Mouse (Mus musculus) erythroblast, adult 5-6 weeks (primary cell): ENCODE results near the gene Gna11. TPM values are rescaled to one million over a fixed set of nuclear protein-coding genes. Genes with fewer than 3 reads are reported as not detected.

Experiments
- ATAC-seq: replicated peaks from 2 replicates; pipeline ENCODE4 v1.8.0; 2016; ENCODE audit warnings: moderate number of reproducible peaks, mild to moderate bottlenecking, moderate TSS enrichment, inconsistent platforms; ENCODE audit not compliant: poor library complexity, low FRiP score, severe bottlenecking
- total RNA-seq, 2 experiments: library from RNA; stranded (forward) in 1 of 2; stranded (reverse) in 1 of 2; fragments of 150-400 nt in 1 of 2; fragments of 200-764, 138-1000 nt in 1 of 2; gene quantifications; 2 replicates each; pipeline versions ENCODE4 v1.2.3 to v1.2.4; 2015 to 2017; ENCODE audit warnings: low replicate concordance in 2 of 2

Gene Gna11
- total RNA-seq, 2 experiments from 2014 or later = 1.9 to 10.9 TPM

- no peak for ATAC-seq
Measured at GRCm38 (mm10) chr10:81546332-81546731, 1.3 kb upstream of the Gna11 start.

GRCm38 (mm10) chr10:81544296-81545160 is 462 bp downstream of the Gna11 start:
- ATAC-seq = peak; percentile 16

- no peak for ATAC-seq
Measured at GRCm38 (mm10) chr10:81543633-81544032, 1.4 kb downstream of the Gna11 start.

- ATAC-seq = no peak
Measured at GRCm38 (mm10) chr10:81542727-81543460, 2.1 kb downstream of the Gna11 start.

- ATAC-seq = no peak
Measured at GRCm38 (mm10) chr10:81541803-81542202, 3.2 kb downstream of the Gna11 start.

DNA sequence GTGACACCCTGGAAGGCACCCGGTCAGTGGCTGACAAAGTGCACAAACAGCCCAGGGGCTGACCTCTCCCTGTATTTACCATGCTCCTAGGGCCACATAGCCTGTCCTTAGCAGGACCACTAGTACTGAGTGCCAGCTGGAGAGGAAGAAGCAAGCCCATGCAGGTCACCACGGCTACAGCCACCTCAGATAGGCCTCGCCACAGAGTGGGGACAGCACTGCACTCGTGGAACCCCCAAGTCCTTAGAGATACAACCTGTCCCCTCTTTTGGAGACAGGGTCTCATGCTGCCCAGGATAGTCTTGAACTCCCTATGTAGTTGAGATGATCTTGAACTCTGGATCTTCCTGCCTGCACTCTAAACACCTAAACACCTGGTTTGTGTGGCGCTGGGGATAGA is 3.6 kb downstream of the Gna11 start:
- ATAC-seq = no peak

GRCm38 (mm10) chr10:81538321-81539048 is 6.5 kb downstream of the Gna11 start:
- no peak for ATAC-seq

GRCm38 (mm10) chr10:81537429-81537828 is 7.6 kb downstream of the Gna11 start:
- ATAC-seq = no peak

- 0 out of 2 replicates have a peak, but pooled peaks have one; percentile 40 for ATAC-seq
Measured at GRCm38 (mm10) chr10:81536734-81537133, 8.3 kb downstream of the Gna11 start.

- no peak for ATAC-seq
Measured at GRCm38 (mm10) chr10:81534826-81535225, 10.2 kb downstream of the Gna11 start.

- ATAC-seq = peak; percentile 74
Measured at GRCm38 (mm10) chr10:81526779-81527178, 18.2 kb downstream of the Gna11 start.

DNA sequence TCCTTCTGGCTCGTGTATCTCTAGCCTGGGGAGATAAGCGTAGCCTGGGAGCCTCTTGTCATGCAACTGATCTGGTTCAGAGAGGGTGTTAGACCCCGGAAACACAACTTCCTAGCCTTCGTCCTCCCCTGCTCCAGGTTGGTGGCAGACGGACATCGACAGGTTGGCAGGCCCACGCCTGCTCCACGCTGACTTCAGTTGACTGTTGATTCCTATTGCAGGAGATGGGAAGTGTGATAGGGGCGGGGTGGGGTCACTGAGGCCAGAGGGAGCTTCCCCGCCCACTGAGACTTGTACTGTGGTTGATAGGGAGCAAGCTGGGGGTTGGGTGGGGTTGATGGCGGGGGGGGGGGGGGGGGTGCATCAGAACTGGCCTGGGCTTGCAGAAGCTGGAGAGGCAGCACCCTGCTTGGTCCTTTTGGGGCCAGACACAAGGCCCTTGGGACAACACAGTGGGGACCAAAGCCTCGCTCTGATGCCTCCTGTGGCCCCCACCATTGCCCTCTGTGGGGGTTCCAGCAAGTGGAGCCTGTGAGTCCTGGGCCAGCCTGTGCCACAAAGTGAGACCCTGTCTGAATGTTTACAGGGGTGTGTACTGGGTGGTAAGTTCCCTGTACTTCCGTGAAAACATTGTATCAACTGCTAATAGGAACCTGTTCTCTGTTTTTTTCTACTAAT is 19.8 kb downstream of the Gna11 start:
- no peak for ATAC-seq

DNA sequence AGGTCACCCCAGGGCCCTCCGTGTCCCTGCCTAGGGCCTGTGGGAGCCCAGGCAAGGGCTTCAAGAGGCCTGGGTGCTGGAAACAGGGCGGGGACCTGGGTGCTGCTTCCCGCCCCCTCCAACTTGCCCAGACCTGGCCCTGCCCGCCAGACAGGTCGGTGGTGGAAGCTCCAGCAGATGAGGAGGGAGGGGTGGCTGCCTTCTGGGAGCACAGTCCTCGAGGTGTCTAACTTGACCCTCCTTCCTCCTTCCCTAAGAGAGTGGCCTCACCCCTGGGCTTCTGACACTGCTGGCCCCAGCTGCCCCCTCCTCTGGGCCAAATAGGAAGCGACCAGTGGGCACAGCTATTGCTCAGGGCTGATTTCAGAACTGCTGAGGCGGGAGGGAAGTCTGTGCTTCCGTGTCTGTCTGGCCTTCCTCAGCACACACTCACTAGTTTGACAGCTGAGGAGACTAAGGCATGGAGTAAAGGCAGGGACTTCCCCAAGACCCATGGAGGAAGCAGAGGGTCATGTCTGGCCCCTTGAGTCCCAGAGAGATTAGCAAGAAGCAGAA is 20.9 kb downstream of the Gna11 start, which contains the start of gene Gna15:
Gene Gna15 (minus strand): TSS at position 175 of the 555 bp plus-strand sequence.
- peak; percentile 27; the same call in 1 of the 2 replicates for ATAC-seq

GRCm38 (mm10) chr10:81523570-81523969 is 21.4 kb downstream of the Gna11 start:
- 0 out of 2 replicates have a peak, but pooled peaks have one; percentile 31 for ATAC-seq

DNA sequence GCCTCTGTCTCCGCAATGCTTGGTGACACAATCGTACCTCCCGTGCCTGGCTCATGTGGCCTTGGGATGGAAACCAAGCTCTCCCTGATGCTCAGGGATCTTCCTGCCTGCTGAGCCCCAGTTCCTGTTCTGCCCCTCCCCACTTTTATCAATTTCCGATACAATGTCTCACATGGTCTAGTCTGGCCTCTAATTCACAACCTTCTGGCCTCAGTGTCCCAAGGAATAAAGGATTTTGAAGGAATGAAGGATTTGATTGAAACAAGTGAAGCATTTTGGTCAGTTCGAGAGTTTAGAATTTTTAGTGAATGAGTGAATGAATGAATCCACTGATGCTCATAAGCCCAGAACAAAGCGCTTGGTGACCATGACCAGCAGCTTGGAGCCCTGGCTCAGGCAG is 21.8 kb downstream of the Gna11 start:
- no peak for ATAC-seq

GRCm38 (mm10) chr10:81519978-81520365 is 25.0 kb downstream of the Gna11 start:
- ATAC-seq = no peak

- ATAC-seq = no peak
Measured at GRCm38 (mm10) chr10:81519227-81519977, 25.6 kb downstream of the Gna11 start.

DNA sequence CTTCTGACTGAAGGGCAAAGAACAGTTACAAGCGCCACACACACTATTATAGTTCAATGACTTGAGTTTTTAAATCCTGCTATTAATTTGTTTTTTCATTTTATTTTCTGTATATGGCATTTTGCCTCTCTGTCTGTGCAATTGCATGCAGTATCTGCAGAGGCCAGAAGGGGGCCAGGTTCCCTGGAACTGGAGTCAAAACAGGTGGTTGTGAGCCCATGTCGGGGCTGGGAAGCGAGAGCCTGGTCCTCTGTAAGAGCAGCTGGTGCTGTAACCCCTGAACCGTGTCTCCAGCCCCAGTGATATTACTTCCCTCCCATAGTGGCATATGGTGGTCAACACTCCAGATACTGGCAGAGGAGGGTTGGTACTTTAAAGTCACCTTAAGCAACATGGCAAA is 26.4 kb downstream of the Gna11 start:
- ATAC-seq = peak; percentile 79

- no peak for ATAC-seq
Measured at GRCm38 (mm10) chr10:81517227-81517626, 27.8 kb downstream of the Gna11 start.
